Mouse (Mus musculus) hindbrain, embryonic 14.5 days (tissue): Measurements from ENCODE around the gene Cldn4. TPM values are rescaled to one million over a fixed set of nuclear protein-coding genes. Genes with fewer than 3 reads are reported as not detected.

ENCODE experiments used
- ATAC-seq: fragments of 200-750 bp; cut with Nextera tagmentation; 2 replicates; pipeline ENCODE4 v1.8.0; 2017; ENCODE audit warnings: moderate number of reproducible peaks, mild to moderate bottlenecking, moderate TSS enrichment, moderate library complexity; ENCODE audit not compliant: low FRiP score
- DNase-seq: peaks from one replicate; pipeline ENCODE4 v3.0.0-alpha.2; 2015; ENCODE audit warnings: low spot score
- H3K27ac ChIP-seq: fragments of 300-500 bp; sonication (generic); 2 replicates; pipeline ENCODE4 v1.5.1; 2014; ENCODE audit warnings: mild to moderate bottlenecking, moderate library complexity
- H3K27me3 ChIP-seq: fragments of 300-500 bp; sonication (generic); 2 replicates; pipeline ENCODE4 v1.6.1; 2014; ENCODE audit warnings: mild to moderate bottlenecking, low read length, mixed read lengths; ENCODE audit not compliant: control insufficient read depth, insufficient read depth
- H3K36me3 ChIP-seq: fragments of 300-500 bp; sonication (generic); replicated peaks from 2 replicates; pipeline ENCODE4 v1.6.1; 2014; ENCODE audit not compliant: control insufficient read depth, insufficient read depth
- H3K4me1 ChIP-seq: fragments of 300-500 bp; sonication (generic); replicated peaks from 2 replicates; pipeline ENCODE4 v1.6.1; 2014; ENCODE audit warnings: antibody characterized with exemption, low read length, mixed read lengths; ENCODE audit not compliant: control insufficient read depth, insufficient read depth
- H3K4me2 ChIP-seq: fragments of 300-500 bp; sonication (generic); replicated peaks from 2 replicates; pipeline ENCODE4 v1.6.1; 2014; ENCODE audit warnings: mild to moderate bottlenecking, moderate library complexity
- H3K4me3 ChIP-seq: fragments of 300-500 bp; sonication (generic); replicated peaks from 2 replicates; pipeline ENCODE4 v1.5.1; 2014; ENCODE audit warnings: mild to moderate bottlenecking, low read length
- H3K9ac ChIP-seq: fragments of 300-500 bp; sonication (generic); 2 replicates; pipeline ENCODE4 v1.6.1; 2014
- H3K9me3 ChIP-seq: fragments of 300-500 bp; sonication (generic); 2 replicates; pipeline ENCODE4 v1.6.1; 2016; ENCODE audit warnings: low read length; ENCODE audit not compliant: control insufficient read depth
- WGBS: fragments of 180-500 bp; shearing (Covaris S2); extraction: QIAGEN DNeasy Blood & Tissue Kit; methylation state at CpG from one replicate; pipeline ENCODE4 v1.1.7; 2014; 5-methylcytosine and 5-hydroxymethylcytosine counted together
- polyA plus RNA-seq: library from polyadenylated mRNA; unstranded; fragments of >200 nt; fragmentation: Nextera tagmentation; extraction: Ambion mirVana; gene quantifications from 2 replicates; pipeline ENCODE4 v1.2.1, GENCODE M21; 2014

The Cldn4 gene
- polyA plus RNA-seq, 1 experiment from 2014 or later: not detected

GRCm38 (mm10) chr5:134923141-134923540, 23.6 kb downstream of the Cldn4 start:
- H3K9ac ChIP-seq: no peak overlapping the region
- WGBS: 61% methylated on average over 6 of the region's 6 CpGs
- no peak for DNase-seq
- no peaks in the 10 kb centered on the region for H3K9me3 ChIP-seq
- no peak overlapping the region for H3K27ac ChIP-seq
- H3K4me1 ChIP-seq: no peaks in the 10 kb centered on the region
- no peaks in the 10 kb centered on the region for H3K36me3 ChIP-seq
- ATAC-seq: no peak
- H3K4me2 ChIP-seq: no peak overlapping the region
- no peak overlapping the region for H3K4me3 ChIP-seq
- no peaks in the 10 kb centered on the region for H3K27me3 ChIP-seq

GRCm38 (mm10) chr5:134921106-134921505, 25.6 kb downstream of the Cldn4 start:
- H3K27ac ChIP-seq: no peak overlapping the region
- no peak for DNase-seq
- 88% methylated on average over 8 of the region's 8 CpGs for WGBS
- no peaks in the 10 kb centered on the region for H3K4me1 ChIP-seq
- no peak for ATAC-seq
- no peak overlapping the region for H3K9ac ChIP-seq
- no peak overlapping the region for H3K4me3 ChIP-seq
- no peaks in the 10 kb centered on the region for H3K36me3 ChIP-seq
- H3K27me3 ChIP-seq: no peaks in the 10 kb centered on the region
- H3K4me2 ChIP-seq: no peak overlapping the region
- peaks cover 3% of the 10 kb centered on the region; the same call in 1 of the 2 replicates for H3K9me3 ChIP-seq

- Histone ChIP-seq H3K4me2 (no peak overlapping the region), H3K27me3 (no peaks in the 10 kb centered on the region), H3K9ac (no peak overlapping the region), H3K36me3 (no peaks in the 10 kb centered on the region), H3K9me3 (peaks cover 3% of the 10 kb centered on the region; the same call in 1 of the 2 replicates), H3K4me3 (no peak overlapping the region), H3K4me1 (no peaks in the 10 kb centered on the region), H3K27ac (no peak overlapping the region)
- DNase-seq (no peak), ATAC-seq (no peak)
- 77% methylated on average over 6 of the region's 6 CpGs for WGBS
These were observed 26.5 kb downstream of the Cldn4 start for GRCm38 (mm10) chr5:134920106-134920687.

GRCm38 (mm10) chr5:134919097-134919496, 27.6 kb downstream of the Cldn4 start:
- Histone ChIP-seq H3K9me3 (peaks cover 3% of the 10 kb centered on the region; the same call in 1 of the 2 replicates), H3K27ac (no peak overlapping the region), H3K4me3 (no peak overlapping the region), H3K4me2 (no peak overlapping the region), H3K36me3 (no peaks in the 10 kb centered on the region), H3K4me1 (no peaks in the 10 kb centered on the region), H3K27me3 (no peaks in the 10 kb centered on the region), H3K9ac (no peak overlapping the region)
- ATAC-seq: no peak
- no peak for DNase-seq
- 91% methylated on average over 3 of the region's 3 CpGs for WGBS

GRCm38 (mm10) chr5:134918071-134918832, 28.5 kb downstream of the Cldn4 start:
- no peak for ATAC-seq
- no peak for DNase-seq
- WGBS: 52% methylated on average over 16 of the region's 16 CpGs
- no peaks in the 10 kb centered on the region for H3K27me3 ChIP-seq
- H3K4me2 ChIP-seq: no peak overlapping the region
- H3K4me3 ChIP-seq: no peak overlapping the region
- peaks cover 3% of the 10 kb centered on the region; the same call in 1 of the 2 replicates for H3K9me3 ChIP-seq
- H3K36me3 ChIP-seq: no peaks in the 10 kb centered on the region
- no peak overlapping the region for H3K9ac ChIP-seq
- H3K27ac ChIP-seq: no peak overlapping the region
- H3K4me1 ChIP-seq: no peaks in the 10 kb centered on the region

GRCm38 (mm10) chr5:134915311-134915710, 31.4 kb downstream of the Cldn4 start, which contains the start of gene Cldn13:
TSS of gene Cldn13 (minus strand) at chr5:134915526.
- DNase-seq: no peak
- H3K27ac ChIP-seq: no peak within 1 kb of the TSS
- no peaks in the 10 kb centered on the region for H3K4me1 ChIP-seq
- no peaks in the 10 kb centered on the region for H3K36me3 ChIP-seq
- WGBS: 79% methylated on average over 8 of the region's 8 CpGs
- peaks cover 3% of the 10 kb centered on the region; the same call in 1 of the 2 replicates for H3K9me3 ChIP-seq
- H3K27me3 ChIP-seq: no peaks in the 10 kb centered on the region
- ATAC-seq: no peak
- H3K4me3 ChIP-seq: no peak within 1 kb of the TSS
- H3K9ac ChIP-seq: no peak within 1 kb of the TSS
- no peak within 1 kb of the TSS for H3K4me2 ChIP-seq

GRCm38 (mm10) chr5:134914510-134914909, 32.2 kb downstream of the Cldn4 start:
- no peaks in the 10 kb centered on the region for H3K4me1 ChIP-seq
- 89% methylated on average over 8 of the region's 8 CpGs for whole genome bisulfite sequencing
- DNase-seq: no peak
- peaks cover 3% of the 10 kb centered on the region; the same call in 1 of the 2 replicates for H3K9me3 ChIP-seq
- no peak overlapping the region for H3K4me3 ChIP-seq
- no peak overlapping the region for H3K9ac ChIP-seq
- H3K27ac ChIP-seq: no peak overlapping the region
- ATAC-seq: no peak
- no peaks in the 10 kb centered on the region for H3K27me3 ChIP-seq
- H3K36me3 ChIP-seq: no peaks in the 10 kb centered on the region
- no peak overlapping the region for H3K4me2 ChIP-seq

- 86% methylated on average over 4 of the region's 4 CpGs for WGBS
- no peak overlapping the region for H3K4me2 ChIP-seq
- no peak overlapping the region for H3K27ac ChIP-seq
- ATAC-seq: no peak
- H3K36me3 ChIP-seq: no peaks in the 10 kb centered on the region
- no peak overlapping the region for H3K4me3 ChIP-seq
- no peaks in the 10 kb centered on the region for H3K27me3 ChIP-seq
- no peaks in the 10 kb centered on the region for H3K4me1 ChIP-seq
- no peak overlapping the region for H3K9ac ChIP-seq
- peaks cover 3% of the 10 kb centered on the region; the same call in 1 of the 2 replicates for H3K9me3 ChIP-seq
- no peak for DNase-seq
These were observed 33.0 kb downstream of the Cldn4 start for GRCm38 (mm10) chr5:134913753-134914152.

GRCm38 (mm10) chr5:134913352-134913751, 33.4 kb downstream of the Cldn4 start:
- no peak for DNase-seq
- Histone ChIP-seq H3K4me1 (no peaks in the 10 kb centered on the region), H3K27me3 (no peaks in the 10 kb centered on the region), H3K9me3 (peaks cover 3% of the 10 kb centered on the region; the same call in 1 of the 2 replicates), H3K36me3 (no peaks in the 10 kb centered on the region), H3K4me2 (no peak overlapping the region), H3K9ac (no peak overlapping the region), H3K4me3 (no peak overlapping the region), H3K27ac (no peak overlapping the region)
- ATAC-seq: no peak
- whole genome bisulfite sequencing: 85% methylated on average over 3 of the region's 3 CpGs
